Mouse (Mus musculus): ENCODE measurements around the gene Dok7.

DNA sequence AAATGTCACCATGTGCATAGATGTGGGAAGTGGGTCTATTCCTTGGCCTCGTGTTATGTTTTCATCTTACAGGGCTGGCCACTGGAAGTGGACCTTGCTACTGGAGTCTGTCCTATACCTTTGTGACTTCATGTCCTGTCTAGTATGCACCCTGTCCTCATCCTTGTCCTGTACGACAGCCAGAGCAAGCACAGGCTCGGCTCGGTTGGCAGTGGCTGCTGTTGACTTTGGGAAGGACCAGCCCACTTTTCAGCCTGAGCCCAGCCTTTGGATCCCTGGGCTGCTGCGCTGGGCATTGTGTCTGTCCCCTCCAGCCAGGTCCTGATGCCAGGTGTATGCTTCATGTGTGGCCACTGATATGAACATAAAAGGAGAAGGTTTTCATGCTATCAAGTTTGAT, 45.9 kb upstream of the Dok7 start:
- TF ChIP-seq CTCF (conservative IDR thresholded peaks at IDR 0.05; ENCODE audit: low read length): no peak
- no peak for TF ChIP-seq POU5F1 (IDR thresholded peaks at IDR 0.05; ENCODE audit: borderline replicate concordance, low read length)
- no peak for TF ChIP-seq NANOG (IDR thresholded peaks at IDR 0.05; ENCODE audit: borderline replicate concordance, low read length)

All from E14TG2a.4 (cell line).